Mouse (Mus musculus) myocyte (in vitro differentiated cells): Measurements from ENCODE around the gene Ptprd.

Experiments used
- CEBPB ChIP-seq: IDR thresholded peaks from 2 replicates; pipeline ENCODE4 v1.6.1; 2011; ENCODE audit warnings: mild to moderate bottlenecking, moderate library complexity; ENCODE audit not compliant: poor library complexity, insufficient read depth, severe bottlenecking
- E2F4 ChIP-seq: IDR thresholded peaks from one replicate; pipeline ENCODE4 v1.6.1; 2011; ENCODE audit warnings: mild to moderate bottlenecking, control low read depth, moderate library complexity; ENCODE audit not compliant: insufficient read depth
- MAX ChIP-seq: IDR thresholded peaks from one replicate; pipeline ENCODE4 v1.6.1; 2011; ENCODE audit warnings: low read depth, mild to moderate bottlenecking, control low read depth
- MYOD1 ChIP-seq, 3 experiments: IDR thresholded peaks; one replicate each; pipeline ENCODE4 v1.6.1; 2011; ENCODE audit warnings: control low read depth in 2 of 3, low read depth in 2 of 3, mild to moderate bottlenecking in 2 of 3, moderate library complexity in 1 of 3; ENCODE audit not compliant: insufficient read length in 2 of 3, control insufficient read depth in 1 of 3
- MYOG ChIP-seq, 3 experiments: IDR thresholded peaks; one replicate each; pipeline ENCODE4 v1.6.1; 2011; ENCODE audit warnings: control low read depth in 2 of 3, low read depth in 2 of 3, mild to moderate bottlenecking in 2 of 3; ENCODE audit not compliant: insufficient read length in 2 of 3, control insufficient read depth in 1 of 3, insufficient read depth in 1 of 3
- POLR2A ChIP-seq: IDR thresholded peaks from one replicate; pipeline ENCODE4 v1.6.1; 2011; ENCODE audit warnings: low read depth, mild to moderate bottlenecking, control low read depth, moderate library complexity; ENCODE audit not compliant: insufficient read length
- POLR2AphosphoS2 ChIP-seq: IDR thresholded peaks from one replicate; pipeline ENCODE4 v1.6.1; 2011; ENCODE audit warnings: low read depth, control low read depth; ENCODE audit not compliant: insufficient read length
- REST ChIP-seq: IDR thresholded peaks from one replicate; pipeline ENCODE4 v1.6.1; 2011; ENCODE audit warnings: mild to moderate bottlenecking, control low read depth, moderate library complexity; ENCODE audit not compliant: insufficient read depth, insufficient read length
- TCF12 ChIP-seq: IDR thresholded peaks from one replicate; pipeline ENCODE4 v1.6.1; 2011; ENCODE audit warnings: mild to moderate bottlenecking, control low read depth; ENCODE audit not compliant: poor library complexity, insufficient read depth, severe bottlenecking
- TCF3 ChIP-seq: IDR thresholded peaks from one replicate; pipeline ENCODE4 v1.6.1; 2011; ENCODE audit warnings: low read depth, control low read depth; ENCODE audit not compliant: insufficient read length
- USF1 ChIP-seq: IDR thresholded peaks from one replicate; pipeline ENCODE4 v1.6.1; 2011; ENCODE audit warnings: low read depth, mild to moderate bottlenecking, control low read depth, moderate library complexity

DNA sequence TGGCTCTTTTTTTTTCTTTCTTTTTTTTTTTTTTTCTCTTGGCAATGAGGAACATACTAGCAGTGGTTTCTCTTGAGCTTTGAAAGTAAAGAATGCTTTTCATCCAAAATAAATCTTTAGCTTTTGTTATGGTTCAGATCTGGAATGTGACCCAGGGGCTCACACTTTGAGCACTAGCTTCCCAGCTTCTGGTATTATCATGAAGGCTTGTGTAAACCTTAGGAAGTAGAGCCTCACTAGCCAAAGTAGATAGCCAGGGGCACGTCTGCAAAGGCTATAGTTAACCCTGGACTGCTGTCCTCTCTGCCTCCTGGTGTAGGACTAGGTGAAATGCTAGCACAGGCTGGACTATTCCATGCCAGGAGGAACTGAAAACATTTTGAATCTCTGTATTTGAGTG is 1310.1 kb downstream of the Ptprd start:
- TF ChIP-seq E2F4 (no peak), REST (no peak), MYOD1 (IDR thresholded peaks at IDR 0.05; ENCODE audit: control insufficient read depth in 1 of 3, insufficient read length in 2 of 3, low read depth in 2 of 3) (no peak), USF1 (no peak), MYOG (IDR thresholded peaks at IDR 0.05; ENCODE audit: control insufficient read depth in 1 of 3, insufficient read depth in 1 of 3, insufficient read length in 2 of 3, low read depth in 2 of 3) (no peak), POLR2A (no peak), MAX (no peak), POLR2AphosphoS2 (no peak), TCF12 (no peak), CEBPB (no peak), TCF3 (no peak)
